In genomic region chr10:70173314-70173713, GRCm38 (mm10) we compare ENCODE assay signal across 9 mouse cellular contexts. TPM values are rescaled to one million over a fixed set of nuclear protein-coding genes. Genes with fewer than 3 reads are reported as not detected.
DNase-seq lines count a peak whose midpoint lies in the region; ATAC-seq and TF ChIP-seq lines count a peak whose summit lies in the region.
"Had no signal": no experiment of that assay in that cellular context is flagged by ENCODE, and none has a peak within 500 bp of the region (broad histone marks: within the 10 kb centered on the region; RNA-seq: fewer than 3 reads in every experiment).

No protein-coding gene starts in this region.

- peak; percentile 81 for DNase-seq in kidney, adult 18-20 months
- DNase-seq in G1E (ENCODE audit: low spot score) = peak; percentile 55
- peak; percentile 62 for DNase-seq in cerebellum, adult 11 months
- peak; percentile 72 for DNase-seq in gastrocnemius, adult 18-20 months (ENCODE audit: low spot score)
- peak; percentile 74 to 92 for DNase-seq in kidney, postnatal 36 days
- peak; percentile 80 for DNase-seq in testis, postnatal 10 days (ENCODE audit: low spot score)

- no peak overlapping the region for H3K4me3 ChIP-seq in kidney, embryonic 15.5 days (replicated peaks)
- H3K4me3 ChIP-seq in G1E (ENCODE audit: low read depth, low read length) = no peak overlapping the region
- H3K4me3 ChIP-seq: erythroblast, embryonic 14.5 days had no signal

- no peak overlapping the region for H3K9ac ChIP-seq in kidney, embryonic 15.5 days

- peaks cover 31% of the 10 kb centered on the region; the same call in 1 of the 2 replicates for H3K4me1 ChIP-seq in kidney, embryonic 15.5 days
- no peaks in the 10 kb centered on the region for H3K4me1 ChIP-seq in G1E (ENCODE audit: insufficient read depth, low read depth, low read length)

- no peak overlapping the region for H3K27ac ChIP-seq in kidney, embryonic 15.5 days

- no peaks in the 10 kb centered on the region for H3K9me3 ChIP-seq in kidney, embryonic 15.5 days (replicated peaks)
- no peaks in the 10 kb centered on the region for H3K9me3 ChIP-seq in G1E (replicated peaks)

- H3K36me3 ChIP-seq in kidney, embryonic 15.5 days = peaks cover 77% of the 10 kb centered on the region
- H3K36me3 ChIP-seq in G1E (replicated peaks) = peaks cover 94% of the 10 kb centered on the region

- no peak overlapping the region for H3K4me2 ChIP-seq in kidney, embryonic 15.5 days

- TF ChIP-seq CTCF in G1E (IDR thresholded peaks at IDR 0.05; ENCODE audit: low read depth, low read length) = peak; percentile 65

- no peaks in the 10 kb centered on the region for H3K27me3 ChIP-seq in kidney, embryonic 15.5 days
- no peaks in the 10 kb centered on the region for H3K27me3 ChIP-seq in G1E (ENCODE audit: insufficient read depth, low read length)

- 61% methylated on average over 3 of the region's 3 CpGs for WGBS in kidney, embryonic 15.5 days

- no peak for ATAC-seq in kidney, embryonic 15.5 days (replicated peaks; ENCODE audit: low FRiP score)
- peak; percentile 54; the same call in 1 of the 2 replicates for ATAC-seq in G1E (ENCODE audit: extremely low read depth, insufficient number of reproducible peaks, low FRiP score, poor library complexity, severe bottlenecking)
- ATAC-seq in megakaryocyte, adult 5-6 weeks (ENCODE audit: poor library complexity, severe bottlenecking) = peak; percentile 91

RNA-seq across cellular contexts. Expression of gene Mrln, which starts 31.1 kb away (rescaled TPM):
- 7.2 and 8.0 TPM in 2 replicates for polyA plus RNA-seq in kidney, embryonic 15.5 days (2015; fragmentation: Nextera tagmentation; extraction: Ambion mirVana)
- not detected in 2 replicates for total RNA-seq in G1E (2014; fragmentation: Nextera tagmentation)
- total RNA-seq in G1E (2017) = 0.64 and 1.7 TPM in 2 replicates
- polyA plus RNA-seq in G1E (2012) = not detected in 2 replicates
- 100 to 1,000 TPM; 203 to 226 TPM for total RNA-seq in gastrocnemius, adult 18-20 months (2021)
- not detected in 2 replicates for total RNA-seq in megakaryocyte, adult 5-6 weeks (2015)
- not detected in 2 replicates for total RNA-seq in megakaryocyte, adult 5-6 weeks (2017)
- polyA plus RNA-seq: erythroblast, embryonic 14.5 days had no signal

Comparison
In these comparisons a context has a peak if more than half of its experiments do, and no peak if none do; other contexts are left out.
1. RNA of gene Mrln, which starts 31.1 kb away (total RNA-seq): 203 to 226 TPM in gastrocnemius, adult 18-20 months; 0.64 to 1.7 TPM in G1E and not detected in megakaryocyte, adult 5-6 weeks; every median in the first group is over 10 times any median in the second.
2. Peak in every context shown above with its lines, with median percentiles within 50 percentile points of each other: DNase-seq.